Mouse (Mus musculus): Measurements from ENCODE around the gene Ccdc62.

Ccdc62 gene

GRCm38 (mm10) chr5:123930508-123930989 lies at the start of gene Ccdc62:
Gene Ccdc62, plus strand, starts transcription at chr5:123930679.
- in situ Hi-C loops (cut with MboI, MseI) = no loop called here

DNA sequence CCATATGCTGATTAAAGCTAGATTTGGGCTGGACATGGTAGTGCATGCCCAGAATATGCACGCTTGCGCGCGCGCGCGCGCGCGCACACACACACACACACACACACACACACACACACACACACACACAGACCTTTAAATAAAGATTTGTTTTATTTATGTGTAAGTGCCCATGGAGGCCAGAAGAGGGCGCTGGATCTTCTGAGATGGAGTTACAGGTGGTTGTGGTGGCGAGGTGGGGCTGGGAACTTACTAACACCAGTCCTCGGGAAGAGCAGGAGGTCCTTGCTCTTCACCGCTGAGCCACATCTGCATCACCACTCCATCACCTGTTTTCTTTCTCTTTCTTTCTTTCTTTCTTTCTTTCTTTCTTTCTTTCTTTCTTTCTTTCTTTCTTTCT lies 49.7 kb upstream of the Ccdc62 start:
- in situ Hi-C loops (cut with MboI, MseI) = no loop called here

DNA sequence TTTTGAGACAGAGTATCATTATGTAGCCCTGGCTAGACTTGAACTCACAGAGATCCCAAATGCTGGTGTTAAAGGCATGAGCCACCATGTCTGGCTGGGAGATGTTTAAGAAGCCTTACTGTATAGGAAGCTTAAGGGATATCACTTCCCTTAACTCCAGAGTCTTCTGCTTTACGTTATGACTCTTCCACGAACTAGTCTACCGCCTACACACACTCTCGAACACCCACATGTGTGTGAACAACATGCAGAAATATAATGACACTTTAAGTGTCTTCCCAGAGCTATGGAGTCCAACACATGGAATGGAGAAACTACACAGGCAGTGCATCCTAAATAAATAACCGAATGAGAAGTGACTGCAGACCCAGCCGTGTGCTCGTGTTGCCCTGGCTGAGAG lies 46.6 kb upstream of the Ccdc62 start:
- in situ Hi-C loops (cut with MboI, MseI) = no loop called here

GRCm38 (mm10) chr5:123884332-123884731 lies 46.1 kb upstream of the Ccdc62 start:
- in situ Hi-C loops (cut with MboI, MseI) = no loop called here

DNA sequence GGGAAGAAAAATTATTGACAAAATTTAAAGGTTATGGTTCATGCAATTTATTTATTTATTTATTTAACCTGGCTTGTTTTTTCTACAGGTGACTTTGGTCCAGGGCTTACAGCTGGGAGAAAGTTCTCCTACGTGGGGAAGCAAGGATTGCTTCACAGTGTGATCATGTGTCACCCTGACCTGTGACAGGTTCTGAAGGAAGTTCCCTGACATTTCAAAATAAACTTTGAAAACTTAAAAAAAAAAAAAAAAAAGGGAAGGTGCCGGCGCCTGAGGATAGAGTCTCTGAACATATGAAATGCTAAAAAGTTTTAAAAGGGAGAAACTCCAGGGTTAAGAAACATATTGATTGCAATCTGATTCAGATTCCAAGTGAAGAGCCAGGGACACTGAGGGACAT lies 44.1 kb upstream of the Ccdc62 start:
- in situ Hi-C loops (cut with MboI, MseI) = no loop called here

DNA sequence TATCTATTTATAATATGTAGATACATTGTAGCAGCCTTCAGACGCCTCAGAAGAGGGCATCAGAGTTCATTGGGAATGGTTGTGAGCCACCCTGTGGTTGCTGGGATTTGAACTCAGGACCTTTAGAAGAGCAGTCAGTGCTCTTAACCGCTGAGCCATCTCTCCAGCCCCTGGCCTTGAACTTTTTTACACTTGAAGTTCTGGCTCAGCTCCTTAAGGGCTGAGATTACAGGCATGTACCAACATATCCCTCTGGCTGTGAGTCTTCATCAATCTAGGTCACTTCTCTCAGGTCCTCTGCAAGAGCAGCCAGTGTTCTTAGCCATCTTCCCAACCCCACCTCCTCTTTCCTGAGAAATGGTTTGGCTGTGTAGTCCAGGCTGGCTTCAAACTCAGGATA lies 40.2 kb upstream of the Ccdc62 start:
- in situ Hi-C loops (cut with MboI, MseI) = no loop called here

GRCm38 (mm10) chr5:123890987-123891386 lies 39.5 kb upstream of the Ccdc62 start:
- in situ Hi-C loops (cut with MboI, MseI) = no loop called here

- in situ Hi-C loops (cut with MboI, MseI) = no loop called here
Observed at GRCm38 (mm10) chr5:123891669-123892068, 38.8 kb upstream of the Ccdc62 start.

DNA sequence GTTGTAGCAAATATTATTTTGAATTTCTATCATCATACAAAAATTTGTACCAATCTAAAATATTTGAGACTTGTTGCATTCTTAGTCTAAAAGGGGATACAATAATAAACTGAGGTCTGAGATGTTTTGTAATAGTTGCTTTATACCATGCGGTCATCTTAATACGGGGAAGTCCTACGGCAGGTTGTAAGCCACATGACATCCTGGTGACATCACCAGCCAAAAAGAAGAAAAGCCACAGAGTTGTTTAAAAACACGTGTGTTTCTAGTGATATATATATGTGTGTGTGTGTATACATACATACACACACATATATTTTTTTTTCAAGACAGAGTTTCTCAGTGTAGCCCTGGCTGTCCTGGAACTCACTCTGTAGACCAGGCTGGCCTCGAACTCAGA lies 37.0 kb upstream of the Ccdc62 start:
- in situ Hi-C loops (cut with MboI, MseI) = no loop called here

DNA sequence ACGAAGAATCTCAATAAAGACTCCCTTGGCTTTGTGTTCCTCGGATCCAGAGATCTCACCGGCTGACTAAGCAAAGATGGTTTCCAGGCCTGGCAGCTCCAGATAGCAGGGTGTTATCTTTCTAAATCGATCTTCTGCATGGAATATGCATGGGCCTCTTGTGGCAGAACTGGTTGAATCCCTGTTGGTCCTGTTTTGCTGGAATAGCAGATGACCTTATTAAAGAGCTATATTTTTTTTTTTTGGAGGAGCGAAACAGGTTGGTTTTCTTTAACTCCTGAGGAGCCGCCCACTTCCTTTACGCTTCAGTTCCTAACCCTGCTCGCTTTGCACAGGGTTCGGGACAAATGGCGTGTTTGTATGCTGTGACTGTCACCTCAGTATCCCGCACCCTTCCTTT lies 34.1 kb upstream of the Ccdc62 start:
- in situ Hi-C loops (cut with MboI, MseI) = no loop called here

GRCm38 (mm10) chr5:123897352-123897751 lies 33.1 kb upstream of the Ccdc62 start:
- in situ Hi-C loops (cut with MboI, MseI) = no loop called here

GRCm38 (mm10) chr5:123904059-123904672 lies 26.3 kb upstream of the Ccdc62 start:
- in situ Hi-C loops (cut with MboI, MseI) = loop anchor here (10.0 kb wide), 1 partner anchor 1079 kb away; the partner anchor contains the start of gene Anapc5

DNA sequence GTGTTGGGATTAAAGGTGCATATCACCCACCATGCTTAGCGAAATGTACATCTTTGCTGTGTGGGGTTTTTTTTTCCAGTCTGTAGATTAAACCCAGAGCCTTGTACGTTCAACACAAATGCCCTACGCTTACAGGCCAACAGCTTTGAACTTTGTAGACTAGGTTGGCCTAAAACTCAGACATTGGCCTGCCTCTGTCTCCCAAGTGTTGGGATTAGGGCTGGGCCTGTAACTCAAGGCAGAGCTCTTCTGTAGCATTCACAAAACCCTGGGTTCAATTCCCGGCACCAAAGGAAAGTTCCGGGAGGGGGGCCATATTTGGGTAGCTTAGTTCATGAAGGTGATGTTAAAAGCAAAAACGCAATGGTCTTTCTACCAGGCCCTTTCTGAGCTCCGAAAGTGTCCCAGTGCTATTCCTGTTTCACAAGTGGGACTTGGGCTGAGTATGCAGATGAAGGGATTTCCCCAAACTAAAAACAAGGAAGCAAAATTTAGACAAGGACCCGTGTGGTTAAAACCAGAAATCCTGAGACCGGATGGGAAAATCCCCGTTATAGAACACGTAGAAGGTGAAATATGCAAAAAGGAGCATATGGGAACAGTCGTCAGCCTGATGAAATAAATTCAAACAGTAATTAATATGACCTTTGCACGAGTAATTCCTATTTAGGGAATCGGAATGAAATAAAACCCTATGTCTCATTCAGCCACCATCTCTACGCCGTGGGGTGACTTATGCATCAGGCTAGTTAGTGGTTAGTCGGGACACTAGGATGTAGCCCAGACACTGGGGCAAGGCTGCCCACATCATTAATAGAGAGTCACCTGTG lies 24.1 kb upstream of the Ccdc62 start:
- in situ Hi-C loops (cut with MboI, MseI) = loop anchor here (10.0 kb wide), 1 partner anchor 1082 kb away; the partner anchor contains the start of gene Anapc5

DNA sequence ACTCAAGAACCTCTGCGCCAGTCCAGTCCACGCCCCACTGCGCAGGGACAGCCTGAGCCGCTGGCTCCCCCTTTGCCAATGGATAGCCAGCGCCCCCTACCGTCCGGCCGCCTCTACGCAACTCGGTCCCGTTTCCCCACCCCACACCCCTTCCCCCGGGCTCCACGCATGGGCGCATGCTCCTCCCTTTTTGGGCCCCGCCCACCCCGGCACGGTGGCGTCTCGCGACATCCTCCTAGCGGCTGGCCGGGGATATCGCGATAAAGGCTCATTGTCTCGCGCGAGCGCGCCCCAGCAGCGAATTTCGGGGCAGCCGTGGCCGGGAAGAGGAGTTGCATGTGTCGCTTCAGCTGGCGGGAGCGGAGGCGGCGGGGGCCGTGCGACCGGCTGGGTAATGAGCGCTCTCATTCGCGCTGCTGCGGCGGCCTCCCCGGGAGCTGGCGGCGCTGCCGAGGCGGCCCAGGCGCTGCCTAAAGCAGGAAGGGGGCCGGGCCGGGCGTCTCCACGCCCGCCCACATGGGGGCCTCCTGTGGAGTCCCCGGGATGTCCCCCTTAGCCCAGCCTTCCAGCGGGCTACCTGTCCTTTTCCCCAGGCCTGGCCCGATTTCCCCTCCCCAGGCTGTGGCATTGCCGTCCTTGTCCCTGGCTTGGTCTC lies 23.4 kb upstream of the Ccdc62 start, which contains the start of gene Denr:
Gene Denr (plus strand): TSS at position 200 of the 655 bp plus-strand sequence.
- in situ Hi-C loops (cut with MboI, MseI) = loop anchor here (10.0 kb wide), 1 partner anchor 1082 kb away; the partner anchor contains the start of gene Anapc5

DNA sequence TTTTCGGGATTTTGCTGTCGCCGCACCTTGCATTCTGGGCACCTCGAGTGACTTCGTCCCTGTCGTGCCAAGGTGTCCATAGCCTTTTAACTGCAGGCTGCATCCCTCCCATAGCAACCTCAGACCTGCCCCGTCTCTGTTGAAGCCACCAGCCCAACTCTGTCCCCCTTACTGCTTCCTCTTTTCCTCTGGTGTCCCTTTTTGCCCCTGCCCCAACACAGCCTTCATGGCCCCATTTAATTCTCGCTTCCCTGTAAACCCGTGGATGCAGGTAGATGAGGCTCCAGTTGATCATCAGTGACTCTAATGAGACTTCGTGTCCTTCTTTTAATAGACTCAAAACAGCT lies 22.9 kb upstream of the Ccdc62 start:
- in situ Hi-C loops (cut with MboI, MseI) = loop anchor here (10.0 kb wide), 1 partner anchor 1083 kb away; the partner anchor contains the start of gene Anapc5

GRCm38 (mm10) chr5:123914852-123915251 lies 15.6 kb upstream of the Ccdc62 start:
- in situ Hi-C loops (cut with MboI, MseI) = no loop called here

DNA sequence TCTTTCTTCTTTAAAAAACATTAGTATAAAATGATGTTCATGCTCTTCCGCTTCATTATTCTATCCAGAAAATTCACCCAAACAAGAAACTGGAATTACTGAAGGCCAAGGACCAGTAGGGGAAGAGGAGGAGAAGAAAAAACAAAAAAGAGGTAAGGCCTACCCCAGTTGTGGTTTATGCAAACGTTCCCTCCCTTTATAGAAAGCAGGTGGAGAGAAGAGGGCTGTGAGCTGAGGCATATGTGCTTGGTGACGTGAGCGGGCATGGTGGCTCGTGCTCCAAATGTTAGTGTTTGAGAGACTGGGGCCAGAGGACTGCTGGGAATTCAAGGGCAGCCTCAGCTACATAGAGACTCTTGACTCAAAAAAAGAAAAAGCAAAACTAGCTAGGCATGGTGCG lies 8.4 kb upstream of the Ccdc62 start:
- in situ Hi-C loops (cut with MboI, MseI) = no loop called here

GRCm38 (mm10) chr5:123927118-123927517 lies 3.4 kb upstream of the Ccdc62 start, which contains the start of gene Gm43518:
Gene Gm43518, plus strand, starts transcription at chr5:123927418.
- in situ Hi-C loops (cut with MboI, MseI) = no loop called here

DNA sequence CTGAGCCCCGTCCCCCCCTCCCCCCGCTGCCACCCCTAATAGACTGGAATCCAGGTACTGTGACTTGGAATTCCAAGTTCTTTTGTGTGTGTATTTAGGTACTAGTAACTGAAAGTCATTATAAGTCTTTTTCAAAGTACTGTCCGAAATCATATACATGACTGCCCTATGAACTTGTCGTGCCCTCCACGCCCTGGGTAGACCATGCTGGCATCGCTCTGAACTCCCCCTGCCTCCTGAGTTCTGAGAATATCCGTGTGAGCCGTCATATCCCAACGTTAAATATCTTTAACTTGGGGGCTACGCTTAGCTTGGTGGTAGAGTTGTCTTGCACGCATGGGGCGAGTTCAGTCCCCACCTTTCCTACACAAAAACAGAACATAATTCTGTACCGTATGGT lies 652 bp downstream of the Ccdc62 start:
- in situ Hi-C loops (cut with MboI, MseI) = no loop called here

DNA sequence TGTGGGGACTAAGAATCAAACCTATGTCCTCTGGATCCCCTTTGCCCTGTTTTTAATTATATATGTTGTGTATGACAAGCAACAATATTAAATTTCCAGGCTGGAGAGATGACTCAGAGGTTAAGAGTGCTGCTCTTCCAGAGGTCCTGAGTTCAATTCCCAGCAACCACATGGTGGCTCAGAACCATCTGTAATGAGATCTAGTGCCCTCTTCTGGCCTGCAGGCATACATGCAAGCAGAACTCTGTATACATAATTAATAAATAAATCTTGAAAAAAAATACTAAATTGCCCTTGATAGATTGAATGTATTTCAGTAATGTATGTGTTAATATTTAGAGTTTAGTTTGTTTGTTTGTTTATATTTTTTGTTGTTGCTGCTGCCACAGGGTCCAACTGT lies 2.4 kb downstream of the Ccdc62 start:
- in situ Hi-C loops (cut with MboI, MseI) = no loop called here

- in situ Hi-C loops (cut with MboI, MseI) = no loop called here
Observed at GRCm38 (mm10) chr5:123933556-123933955, 3.1 kb downstream of the Ccdc62 start.

- in situ Hi-C loops (cut with MboI, MseI) = no loop called here
Observed at GRCm38 (mm10) chr5:123933957-123934591, 3.6 kb downstream of the Ccdc62 start.

Data from T-helper 2 cell (primary cell).